Mouse (Mus musculus): Measurements from ENCODE around the gene Letmd1. TPM values are rescaled to one million over a fixed set of nuclear protein-coding genes. Genes with fewer than 3 reads are reported as not detected.

Gene Letmd1
- total RNA-seq, 2 experiments from 2014 or later = 60.0 to 63.0 TPM

DNA sequence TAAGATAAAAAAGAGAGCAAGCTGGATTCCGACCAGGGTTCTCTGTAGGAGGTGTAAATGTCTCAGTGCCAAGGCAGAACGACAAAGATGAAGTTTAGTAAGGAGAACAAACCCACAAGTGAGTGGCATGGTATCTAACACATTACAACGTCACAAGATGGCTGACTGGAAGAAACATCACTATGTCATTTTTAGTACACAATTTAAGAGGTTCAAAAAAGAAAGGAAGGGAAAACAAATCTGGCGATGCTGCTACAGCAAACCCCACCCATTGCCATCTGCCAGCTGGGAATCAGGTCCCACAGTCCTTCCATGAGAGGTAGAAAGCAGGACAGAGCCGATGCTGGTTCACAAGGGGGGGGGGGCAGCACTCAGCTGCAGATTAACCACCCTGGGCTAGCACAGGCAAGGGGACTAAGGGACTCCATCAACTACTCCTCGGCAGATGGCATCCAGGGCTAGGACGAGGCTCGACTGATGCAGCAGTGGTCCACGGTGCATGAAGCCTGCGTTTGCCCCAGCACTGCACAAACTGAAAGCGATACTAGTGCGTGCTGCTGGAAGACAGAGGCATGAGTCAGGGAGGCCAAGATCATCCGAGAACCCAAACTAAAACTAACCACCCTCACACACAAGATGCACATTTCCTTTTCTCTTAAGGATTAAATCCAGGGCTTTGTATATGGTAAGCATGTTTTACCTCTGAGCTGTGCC lies 39.8 kb downstream of the Letmd1 start:
- DNase-seq = no peak

DNA sequence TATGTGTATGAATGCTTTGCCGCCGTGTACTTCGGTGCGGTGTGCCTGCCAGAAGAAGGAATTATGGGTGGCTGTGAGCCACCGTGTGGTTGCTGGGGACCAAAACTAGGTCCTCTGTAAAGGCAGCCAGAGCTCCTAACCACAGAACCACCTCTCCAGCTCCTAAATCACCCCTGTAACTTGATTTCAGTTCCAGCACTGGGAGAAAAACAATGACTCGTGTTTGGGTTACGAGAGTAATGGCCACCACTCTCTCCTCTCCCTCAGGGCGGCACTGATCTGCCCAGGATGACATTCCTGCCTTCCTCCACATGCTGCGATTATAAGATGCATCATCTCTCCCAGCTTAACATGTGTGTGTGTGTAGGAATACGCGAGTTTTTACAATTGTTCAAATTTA lies 41.2 kb downstream of the Letmd1 start:
- DNase-seq = no peak

DNA sequence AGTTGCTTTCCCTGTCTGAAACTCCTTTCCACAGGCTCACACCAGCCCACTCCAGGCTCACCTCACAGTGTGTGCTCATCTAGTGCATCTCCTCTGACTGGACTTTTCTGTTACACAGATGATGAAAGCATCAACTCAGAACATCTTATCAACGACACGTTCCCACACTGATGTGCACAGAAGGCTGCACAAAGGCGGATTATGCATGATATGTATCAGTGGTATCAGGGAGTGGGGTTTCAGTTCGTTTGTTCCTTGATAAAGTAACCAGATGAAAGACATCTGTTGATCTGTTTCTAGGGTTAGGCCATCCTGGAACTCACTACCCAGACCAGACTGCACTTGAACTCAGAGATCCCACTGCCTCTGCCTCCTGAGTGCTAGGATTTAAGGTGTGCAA lies 44.6 kb downstream of the Letmd1 start:
- DNase-seq = no peak

DNA sequence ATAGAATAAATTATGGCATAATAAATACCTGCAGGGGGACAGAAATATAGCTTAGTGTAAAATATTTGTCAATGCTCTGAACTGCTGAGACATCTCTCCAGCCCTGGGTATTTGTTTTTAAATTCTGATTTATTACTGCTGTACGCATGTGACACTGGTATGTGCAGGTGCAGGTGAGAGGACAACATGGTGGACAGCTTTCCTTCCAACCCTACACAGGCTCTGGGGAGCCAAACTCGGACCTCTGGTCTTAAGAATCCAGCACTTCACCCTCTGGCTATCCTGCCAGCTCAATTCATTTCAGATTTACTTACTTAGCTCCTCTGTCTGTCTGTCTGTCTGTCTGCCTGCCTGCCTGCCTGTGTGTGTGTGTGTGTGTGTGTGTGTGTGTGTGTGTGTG lies 46.3 kb downstream of the Letmd1 start:
- DNase-seq = no peak

DNA sequence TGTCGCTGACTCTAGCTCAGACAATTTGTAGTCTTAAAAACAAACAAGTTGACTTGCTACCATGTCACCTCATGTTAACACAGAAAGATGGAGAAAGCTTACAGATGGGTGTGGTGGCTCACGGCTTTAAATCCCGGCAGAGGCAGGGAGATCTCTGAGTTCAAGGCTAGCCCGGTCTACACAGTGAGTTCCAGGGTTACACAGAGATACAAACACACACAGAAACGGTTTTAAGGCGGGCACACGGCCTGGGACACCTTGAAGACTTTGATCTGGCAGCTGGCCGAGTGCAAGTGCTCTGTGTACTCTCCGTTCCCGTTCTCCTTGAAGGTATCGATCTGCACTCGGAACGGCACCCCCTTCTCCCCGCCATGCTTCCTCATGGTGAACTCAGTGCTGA lies 51.5 kb downstream of the Letmd1 start:
- DNase-seq = no peak

DNA sequence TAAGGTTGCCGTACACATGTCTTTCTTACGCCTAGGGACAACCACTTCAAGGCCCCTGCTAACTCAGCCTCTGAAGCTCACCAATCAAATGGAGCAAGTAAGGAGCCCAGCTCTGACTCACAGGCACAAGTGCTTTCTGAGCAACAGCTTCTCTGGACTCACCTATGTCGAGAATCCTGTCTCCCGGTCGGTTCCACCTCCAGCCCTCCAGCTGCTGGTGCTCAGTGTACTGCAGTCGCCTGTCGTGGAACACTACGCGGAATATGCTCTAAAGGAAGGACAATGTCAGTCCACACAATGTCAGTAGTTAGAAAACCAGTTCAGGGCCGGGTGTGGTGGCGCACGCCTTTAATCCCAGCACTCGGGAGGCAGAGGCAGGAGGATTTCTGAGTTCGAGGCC lies 56.6 kb downstream of the Letmd1 start:
- DNase-seq = no peak

DNA sequence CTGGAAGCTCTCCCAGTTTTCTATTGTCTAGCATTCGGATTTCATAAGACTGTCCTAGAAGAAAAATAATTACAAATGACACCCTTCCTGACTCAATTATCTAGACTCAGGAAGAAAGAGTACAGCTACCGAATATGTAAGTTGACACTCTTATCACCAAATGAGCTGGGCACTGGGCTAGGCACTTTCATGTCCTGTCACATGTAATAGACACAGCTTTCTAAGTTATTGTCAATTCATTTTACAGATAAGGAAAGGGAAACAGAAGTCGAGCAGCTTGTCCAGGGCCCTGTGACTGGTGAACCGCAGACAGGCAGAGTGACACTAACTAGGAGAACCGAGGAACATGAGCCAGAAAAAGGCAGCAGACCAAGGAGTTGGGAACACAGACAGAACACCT lies 59.1 kb downstream of the Letmd1 start:
- DNase-seq = no peak

Other genes with a start within 250 kb of the Letmd1 start
- gene Atf1, start 241.2 kb upstream of the Letmd1 start, total RNA-seq (2021) = 10 to 100 TPM; 17.4 to 22.9 TPM
- not detected for gene Tmprss12, start 188.2 kb upstream of the Letmd1 start, total RNA-seq (2021)
- gene Mettl7a1, start 164.9 kb upstream of the Letmd1 start, total RNA-seq (2021) = 10 to 100 TPM; 33.7 to 40.8 TPM
- gene Mettl7a3, start 134.1 kb upstream of the Letmd1 start, total RNA-seq (2021) = under 1 TPM; 0.40 to 0.63 TPM
- not detected for gene Methig1, start 115.9 kb upstream of the Letmd1 start, total RNA-seq (2021)
- gene Mettl7a2, start 115.8 kb upstream of the Letmd1 start, total RNA-seq (2021) = 1 to 10 TPM in 1 of 2 experiments, under 1 TPM in 1; 0.76 to 1.0 TPM
- gene Higd1c, start 104.5 kb upstream of the Letmd1 start, total RNA-seq (2021) = not detected
- not detected for gene Gm5475, start 46.9 kb upstream of the Letmd1 start, total RNA-seq (2021)
- gene Slc11a2, start 44.0 kb upstream of the Letmd1 start, total RNA-seq (2021) = 10 to 100 TPM; 54.0 to 61.5 TPM
- 10 to 100 TPM; 25.8 to 26.1 TPM for gene Csrnp2, start 26.5 kb downstream of the Letmd1 start, total RNA-seq (2021)
- 10 to 100 TPM; 26.9 to 33.4 TPM for gene Tfcp2, start 83.0 kb downstream of the Letmd1 start, total RNA-seq (2021)
- 100 to 1,000 TPM; 105 to 106 TPM for gene Pou6f1, start 131.0 kb downstream of the Letmd1 start, total RNA-seq (2021)
- 100 to 1,000 TPM; 108 to 109 TPM for gene Dazap2, start 146.3 kb downstream of the Letmd1 start, total RNA-seq (2021)
- gene Smagp, start 167.9 kb downstream of the Letmd1 start, total RNA-seq (2021) = 1 to 10 TPM; 1.7 to 2.1 TPM
- 1 to 10 TPM; 5.3 to 5.6 TPM for gene Bin2, start 200.5 kb downstream of the Letmd1 start, total RNA-seq (2021)
- 1 to 10 TPM; 1.8 to 2.3 TPM for gene Cela1, start 218.9 kb downstream of the Letmd1 start, total RNA-seq (2021)

Measured in layer of hippocampus, postnatal 36 days (tissue).